ENCODE assay signal across 16 mouse cellular contexts in the genomic region with DNA sequence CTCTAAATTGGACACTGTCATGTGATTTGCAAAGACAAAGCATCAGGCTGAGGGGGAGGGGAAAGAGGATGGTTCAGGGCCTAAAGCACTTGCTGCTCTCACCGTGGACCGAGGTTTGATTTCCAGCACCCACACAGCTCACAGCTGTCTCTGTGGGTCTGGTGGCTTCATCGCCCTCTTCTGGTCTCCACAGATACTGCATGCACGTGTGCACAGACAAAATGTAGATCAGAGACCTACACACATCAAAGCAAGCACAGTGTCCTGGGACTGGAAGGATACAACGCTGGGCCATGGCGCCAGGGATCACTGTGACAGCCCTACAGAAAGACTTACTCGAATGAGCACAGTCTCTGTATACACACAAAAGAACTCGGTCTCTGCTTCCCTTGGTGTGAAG.
DNase-seq lines count a peak whose midpoint lies in the region; ATAC-seq and TF ChIP-seq lines count a peak whose summit lies in the region.
"Had no signal": no experiment of that assay in that cellular context is flagged by ENCODE, and none has a peak within 500 bp of the region (broad histone marks: within the 10 kb centered on the region; RNA-seq: fewer than 3 reads in every experiment).

No protein-coding gene starts in this region.

- H3K27ac ChIP-seq in kidney, postnatal 0 days = no peak overlapping the region
- H3K27ac ChIP-seq: liver, embryonic 15.5 days had no signal

- 95% methylated on average over 8 of the region's 8 CpGs for WGBS in kidney, postnatal 0 days

- H3K4me1 ChIP-seq in kidney, postnatal 0 days (replicated peaks; ENCODE audit: insufficient read depth, low read length) = 0 out of 2 replicates have a peak, but pooled peaks cover 4% of the 10 kb centered on the region
- H3K4me1 ChIP-seq: liver, embryonic 15.5 days had no signal

- H3K36me3 ChIP-seq in kidney, postnatal 0 days (ENCODE audit: insufficient read depth, low read length) = peaks cover 60% of the 10 kb centered on the region

- no peak overlapping the region for H3K4me2 ChIP-seq in kidney, postnatal 0 days (ENCODE audit: low read length)
- H3K4me2 ChIP-seq: liver, embryonic 15.5 days had no signal

- no peak overlapping the region for H3K4me3 ChIP-seq in kidney, postnatal 0 days (replicated peaks; ENCODE audit: low read depth, low read length)
- H3K4me3 ChIP-seq: liver, embryonic 15.5 days; myocyte had no signal

- DNase-seq in CD4-positive, CD25-positive, alpha-beta regulatory T cell, adult 2 months (ENCODE audit: low read depth, low spot score) = peak; percentile 1
- DNase-seq in kidney, postnatal 0 days (ENCODE audit: low spot score) = no peak
- no peak for DNase-seq in kidney, postnatal 10 days
- DNase-seq in thymus, postnatal 4 days = peak; percentile 15
- no peak for DNase-seq in thymus, postnatal 0 days (ENCODE audit: low spot score)
- no peak for DNase-seq in spleen, adult 18-20 months
- no peak for DNase-seq in spleen, postnatal 10 days (ENCODE audit: low spot score in 2 of 2)
- DNase-seq: adrenal gland, postnatal 14 days; cerebellum, adult 11-12 months; heart, postnatal 10 days; right cerebral cortex, postnatal 14 days; thymus, postnatal 36 days had no signal

- H3K9me3 ChIP-seq in kidney, postnatal 0 days (replicated peaks; ENCODE audit: low read length) = no peaks in the 10 kb centered on the region
- H3K9me3 ChIP-seq: liver, embryonic 15.5 days had no signal

- peak; percentile 49 for TF ChIP-seq CTCF in kidney, postnatal 0 days (IDR thresholded peaks at IDR 0.05; ENCODE audit: low read depth)

- no peaks in the 10 kb centered on the region for H3K27me3 ChIP-seq in kidney, postnatal 0 days (ENCODE audit: insufficient read depth, low read length)
- H3K27me3 ChIP-seq: liver, embryonic 15.5 days had no signal

- no peak for ATAC-seq in CD4-positive, CD25-positive, alpha-beta regulatory T cell, adult 4 months
- no peak for ATAC-seq in kidney, postnatal 0 days (replicated peaks; ENCODE audit: low FRiP score, low read depth)
- ATAC-seq: intestine, embryonic 16.5 days had no signal

- no peak overlapping the region for H3K9ac ChIP-seq in kidney, postnatal 0 days (ENCODE audit: low read depth, low read length)
- H3K9ac ChIP-seq: liver, embryonic 15.5 days had no signal

Comparison
In these comparisons a context has a peak if more than half of its experiments do, and no peak if none do; other contexts are left out.
1. DNase-seq: peak in CD4-positive, CD25-positive, alpha-beta regulatory T cell, adult 2 months (single experiment) and thymus, postnatal 4 days (single experiment); none in kidney, postnatal 0 days (single experiment), kidney, postnatal 10 days (single experiment), thymus, postnatal 0 days (single experiment), spleen, adult 18-20 months (0 of 2) and spleen, postnatal 10 days (0 of 2).